Mouse (Mus musculus): ENCODE measurements around the gene Ogfod2. TPM values are rescaled to one million over a fixed set of nuclear protein-coding genes. Genes with fewer than 3 reads are reported as not detected.

Gene Ogfod2
- total RNA-seq, 2 experiments from 2014 or later = 36.7 to 36.9 TPM

DNA sequence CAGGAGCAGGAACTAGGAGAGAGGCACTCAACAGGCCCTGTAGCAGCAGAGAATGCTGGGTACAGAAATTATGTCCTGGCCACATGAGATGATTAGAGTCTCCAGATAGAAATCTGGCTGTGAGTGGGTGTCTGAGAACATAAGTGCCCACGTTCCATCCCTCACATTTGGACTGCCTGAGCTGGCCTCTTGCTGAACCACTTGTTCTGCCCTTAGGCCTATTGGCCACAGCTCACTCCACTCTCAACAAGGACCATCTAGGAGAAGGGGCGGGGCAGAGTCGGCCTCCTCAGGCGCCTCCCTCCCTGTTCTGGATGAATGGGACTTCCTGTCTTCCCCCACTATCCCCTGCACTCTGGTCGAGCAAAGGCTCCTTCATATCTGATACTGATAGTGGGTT is 36.9 kb downstream of the Ogfod2 start:
- DNase-seq (ENCODE audit: low spot score in 2 of 2) = no peak

GRCm38 (mm10) chr5:124150895-124151294 is 38.8 kb downstream of the Ogfod2 start:
- DNase-seq (ENCODE audit: low spot score in 2 of 2) = no peak

DNA sequence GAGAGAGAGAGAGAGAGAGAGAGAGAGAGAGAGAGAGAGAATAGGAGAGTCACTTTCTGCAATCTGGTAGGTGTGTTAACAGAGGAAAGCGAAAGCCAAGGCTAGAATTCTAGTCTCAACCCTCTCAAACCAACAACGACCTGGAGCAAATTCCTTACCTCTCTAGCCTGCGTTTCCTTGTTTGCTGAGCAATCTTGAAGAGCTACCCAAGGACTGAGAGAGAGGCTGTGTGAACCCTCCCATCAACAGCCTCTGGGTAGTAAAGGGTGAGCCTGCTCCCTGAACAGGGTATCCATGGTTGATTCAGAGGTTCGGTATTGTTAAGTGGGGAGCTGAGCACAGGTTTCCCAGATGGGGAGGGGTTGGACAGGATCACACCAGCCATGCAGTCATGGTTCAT is 40.6 kb downstream of the Ogfod2 start:
- DNase-seq (ENCODE audit: low spot score in 2 of 2) = no peak

- DNase-seq (ENCODE audit: low spot score in 2 of 2) = no peak
Measured at GRCm38 (mm10) chr5:124155943-124156342, 43.8 kb downstream of the Ogfod2 start.

- DNase-seq (ENCODE audit: low spot score in 2 of 2) = no peak
Measured at GRCm38 (mm10) chr5:124158305-124158704, 46.2 kb downstream of the Ogfod2 start.

GRCm38 (mm10) chr5:124159453-124159852 is 47.4 kb downstream of the Ogfod2 start:
- no peak for DNase-seq (ENCODE audit: low spot score in 2 of 2)

DNA sequence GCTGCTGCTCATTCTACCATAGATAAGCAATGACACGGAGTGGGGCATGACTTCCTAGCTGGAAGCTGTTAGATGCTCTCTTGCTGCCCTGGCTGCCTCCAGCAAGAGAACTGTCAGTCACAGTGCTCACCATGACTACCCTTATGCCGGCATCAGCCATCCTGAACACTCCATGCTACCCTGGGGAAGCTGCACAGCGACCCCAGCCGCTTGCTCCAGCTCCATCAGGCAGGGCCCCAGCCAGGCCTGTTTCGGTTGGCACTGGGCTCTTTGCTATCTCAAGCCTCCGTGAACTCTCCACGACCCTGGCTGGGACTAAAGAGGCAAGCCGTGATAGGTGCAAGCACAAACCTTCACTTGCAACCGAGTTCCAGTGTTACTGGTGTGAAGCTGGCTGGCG is 49.7 kb downstream of the Ogfod2 start:
- no peak for DNase-seq (ENCODE audit: low spot score in 2 of 2)

GRCm38 (mm10) chr5:124162577-124162976 is 50.5 kb downstream of the Ogfod2 start:
- no peak for DNase-seq (ENCODE audit: low spot score in 2 of 2)

DNA sequence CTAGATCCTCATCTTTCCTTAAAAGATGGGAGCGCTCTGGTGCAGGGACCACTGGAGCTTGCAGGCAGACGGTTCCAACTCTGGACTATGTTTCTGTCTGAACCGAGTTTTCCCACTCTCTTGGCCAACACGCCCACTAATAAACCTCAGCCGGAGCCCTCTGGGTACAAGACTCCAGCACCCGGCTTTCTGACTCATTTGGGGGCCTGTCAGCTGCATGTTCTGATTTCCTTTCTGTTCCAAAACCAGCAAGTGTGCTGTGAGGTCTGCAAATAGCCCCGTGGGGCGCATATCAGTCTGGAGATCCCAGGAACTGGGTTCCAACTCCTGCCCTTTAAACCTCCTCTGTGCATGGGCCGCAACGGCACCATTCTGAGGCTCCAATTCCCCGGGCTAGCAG is 51.3 kb downstream of the Ogfod2 start:
- no peak for DNase-seq (ENCODE audit: low spot score in 2 of 2)

Other genes starting within 250 kb of the Ogfod2 start
- 1 to 10 TPM in 1 of 2 experiments, under 1 TPM in 1; 0.59 to 1.4 TPM for gene Hcar2, start 246.8 kb upstream of the Ogfod2 start, total RNA-seq (2021)
- gene Hcar1, start 232.3 kb upstream of the Ogfod2 start, total RNA-seq (2021) = 1 to 10 TPM; 7.2 to 9.6 TPM
- 10 to 100 TPM; 77.3 to 80.0 TPM for gene Denr, start 205.1 kb upstream of the Ogfod2 start, total RNA-seq (2021)
- 1 to 10 TPM; 1.7 to 2.2 TPM for gene Gm43518, start 184.9 kb upstream of the Ogfod2 start, total RNA-seq (2021)
- 1 to 10 TPM; 5.4 to 8.0 TPM for gene Ccdc62, start 181.6 kb upstream of the Ogfod2 start, total RNA-seq (2021)
- gene Hip1r, start 138.7 kb upstream of the Ogfod2 start, total RNA-seq (2021) = 10 to 100 TPM; 16.3 to 23.6 TPM
- 10 to 100 TPM; 61.4 to 64.1 TPM for gene Vps37b, start 80.0 kb upstream of the Ogfod2 start, total RNA-seq (2021)
- 1 to 10 TPM; 5.8 to 7.2 TPM for gene Abcb9, start 16.5 kb upstream of the Ogfod2 start, total RNA-seq (2021)
- 10 to 100 TPM; 77.2 to 80.9 TPM for gene Arl6ip4, start 3.8 kb downstream of the Ogfod2 start, total RNA-seq (2021)
- gene Pitpnm2, start 137.5 kb downstream of the Ogfod2 start, total RNA-seq (2021) = 10 to 100 TPM; 51.2 to 56.3 TPM
- 10 to 100 TPM; 10.4 to 11.7 TPM for gene Mphosph9, start 215.7 kb downstream of the Ogfod2 start, total RNA-seq (2021)
- 10 to 100 TPM; 12.0 to 12.6 TPM for gene 2810006K23Rik, start 215.8 kb downstream of the Ogfod2 start, total RNA-seq (2021)